Mouse (Mus musculus): Measurements from ENCODE around the gene Rims1. TPM values are rescaled to one million over a fixed set of nuclear protein-coding genes. Genes with fewer than 3 reads are reported as not detected.

The Rims1 gene
- total RNA-seq (2017), result 0.12 TPM in 2 replicates

DNA sequence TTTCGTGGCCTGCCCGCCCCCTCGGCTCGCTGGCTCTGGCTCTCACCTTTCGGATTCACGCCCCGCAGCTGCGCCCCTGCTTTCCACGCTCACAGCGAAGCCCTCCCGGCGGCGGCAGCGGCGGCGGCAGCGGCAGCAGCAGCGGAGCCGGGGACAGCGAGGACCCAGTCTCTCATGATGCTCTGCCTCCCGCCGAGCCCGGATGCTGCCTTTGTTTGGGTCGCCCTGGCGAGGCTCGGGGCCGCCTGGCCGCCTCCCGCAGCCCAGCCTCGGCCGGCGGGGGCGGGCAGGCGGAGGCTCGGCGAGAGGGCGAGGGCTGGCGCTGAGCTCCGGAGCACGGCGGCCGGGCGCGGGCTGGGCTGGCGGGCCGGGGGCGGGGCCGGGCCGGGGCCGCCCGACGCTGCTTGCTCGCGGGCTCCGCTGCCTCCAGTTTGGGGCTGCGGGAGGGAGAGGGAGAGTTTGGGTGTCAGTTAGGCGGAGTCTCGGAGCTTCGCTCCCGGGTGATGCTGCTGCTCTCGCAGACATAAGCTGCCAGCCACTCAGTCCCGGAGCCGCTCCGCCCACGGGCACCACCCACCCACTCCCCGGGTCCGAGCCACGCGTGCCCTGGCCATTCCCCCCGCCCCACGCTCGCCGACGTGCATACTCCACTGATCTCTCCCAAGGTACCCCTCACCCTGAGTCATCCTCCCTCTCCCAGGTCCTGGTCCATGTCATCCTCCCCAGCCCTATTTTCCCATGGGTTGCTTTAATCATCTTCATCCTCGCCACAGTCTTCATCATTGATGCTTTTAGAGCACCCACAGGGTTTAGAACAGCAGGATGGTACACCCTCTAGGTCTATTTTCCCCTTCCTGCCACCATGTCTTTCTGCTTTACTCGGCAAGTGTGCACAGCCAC is at the start of gene Rims1:
Gene Rims1, minus strand, starts transcription at position 269 of the 900 bp plus-strand sequence.
- ATAC-seq (ENCODE audit: extremely low read depth, insufficient number of reproducible peaks, low FRiP score, poor library complexity, severe bottlenecking), result no peak

DNA sequence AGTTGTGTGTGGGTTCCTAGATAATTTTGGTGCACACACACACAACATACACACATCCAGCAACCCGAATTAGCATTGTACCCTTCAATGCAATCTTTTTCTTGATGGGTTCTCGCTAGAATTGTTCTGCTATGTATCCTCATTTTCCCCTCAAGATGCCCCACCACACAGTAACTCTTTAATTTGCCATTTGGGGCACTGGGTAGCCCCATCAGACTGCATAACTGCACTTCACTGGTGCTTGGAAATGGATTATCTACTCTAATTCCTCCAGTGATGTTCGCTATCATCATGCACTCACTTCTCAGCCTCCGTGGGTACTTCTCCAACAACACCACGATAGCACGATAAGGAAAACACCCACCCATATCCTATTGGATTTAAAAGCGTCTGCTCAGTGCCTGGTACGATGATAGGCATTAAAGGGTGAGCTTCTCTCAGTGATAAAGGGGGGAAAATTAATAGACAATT is 867 bp upstream of the Rims1 start:
- ATAC-seq (ENCODE audit: extremely low read depth, insufficient number of reproducible peaks, low FRiP score, poor library complexity, severe bottlenecking), result no peak

DNA sequence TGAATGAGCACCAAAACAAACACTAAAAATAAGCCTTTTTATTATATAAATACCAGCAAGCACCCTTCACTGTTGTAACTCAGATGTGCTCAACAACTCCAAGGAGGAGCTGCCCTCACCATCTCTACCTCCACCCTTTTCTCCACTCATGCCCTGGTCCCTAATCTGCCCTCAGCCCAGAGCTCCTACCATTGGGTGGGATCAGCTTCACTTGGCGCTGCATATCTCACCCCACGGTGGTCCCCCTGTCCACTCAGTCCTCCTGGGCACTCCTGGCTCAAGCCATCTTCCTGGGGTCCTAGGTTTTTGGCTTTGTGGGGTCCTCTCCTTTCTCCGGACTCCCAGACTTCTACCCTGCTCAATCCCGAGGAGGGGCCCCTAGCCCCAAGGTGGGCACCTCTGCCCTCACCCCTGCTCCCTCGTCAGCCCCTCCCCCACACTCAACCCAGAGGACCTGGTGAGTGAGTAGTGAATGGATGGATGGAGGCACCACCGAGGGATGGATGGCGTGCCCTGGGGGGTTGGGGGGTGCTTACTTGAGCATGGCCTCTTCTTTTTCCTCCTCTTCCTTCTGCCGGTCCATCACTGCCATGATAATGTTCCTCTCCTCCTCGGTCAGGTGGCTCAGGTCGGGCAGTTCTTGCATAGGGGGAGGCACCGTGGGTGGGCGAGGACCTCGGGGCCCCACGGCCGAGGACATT is 619 bp downstream of the Rims1 start:
- no peak for ATAC-seq (ENCODE audit: extremely low read depth, insufficient number of reproducible peaks, low FRiP score, poor library complexity, severe bottlenecking)

- no peak for ATAC-seq (ENCODE audit: extremely low read depth, insufficient number of reproducible peaks, low FRiP score, poor library complexity, severe bottlenecking)
Observed at GRCm38 (mm10) chr1:22804148-22804885, 1.5 kb downstream of the Rims1 start.

- ATAC-seq (ENCODE audit: extremely low read depth, insufficient number of reproducible peaks, low FRiP score, poor library complexity, severe bottlenecking), result no peak
Observed at GRCm38 (mm10) chr1:22803471-22803870, 2.3 kb downstream of the Rims1 start.

- no peak for ATAC-seq (ENCODE audit: extremely low read depth, insufficient number of reproducible peaks, low FRiP score, poor library complexity, severe bottlenecking)
Observed at GRCm38 (mm10) chr1:22800276-22800675, 5.5 kb downstream of the Rims1 start.

DNA sequence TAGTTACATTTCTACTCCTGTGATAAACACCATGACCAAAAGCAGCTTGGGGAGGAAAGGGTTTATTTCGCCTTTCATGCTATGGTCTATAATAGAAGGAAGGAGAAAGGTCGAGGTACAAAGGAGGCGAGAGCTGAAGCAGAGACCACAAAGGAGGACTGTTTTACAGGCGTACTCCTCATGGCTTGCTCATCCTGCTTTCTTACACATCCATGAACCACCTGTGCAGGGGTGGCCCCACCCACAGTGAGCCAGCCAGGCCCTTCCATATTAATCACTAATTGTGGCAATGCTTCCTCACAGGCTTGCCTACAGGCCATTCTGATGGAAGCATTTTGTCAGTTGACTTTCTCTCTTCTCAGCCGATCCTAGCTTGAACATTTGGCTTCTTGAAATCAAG is 8.7 kb downstream of the Rims1 start:
- no peak for ATAC-seq (ENCODE audit: extremely low read depth, insufficient number of reproducible peaks, low FRiP score, poor library complexity, severe bottlenecking)

DNA sequence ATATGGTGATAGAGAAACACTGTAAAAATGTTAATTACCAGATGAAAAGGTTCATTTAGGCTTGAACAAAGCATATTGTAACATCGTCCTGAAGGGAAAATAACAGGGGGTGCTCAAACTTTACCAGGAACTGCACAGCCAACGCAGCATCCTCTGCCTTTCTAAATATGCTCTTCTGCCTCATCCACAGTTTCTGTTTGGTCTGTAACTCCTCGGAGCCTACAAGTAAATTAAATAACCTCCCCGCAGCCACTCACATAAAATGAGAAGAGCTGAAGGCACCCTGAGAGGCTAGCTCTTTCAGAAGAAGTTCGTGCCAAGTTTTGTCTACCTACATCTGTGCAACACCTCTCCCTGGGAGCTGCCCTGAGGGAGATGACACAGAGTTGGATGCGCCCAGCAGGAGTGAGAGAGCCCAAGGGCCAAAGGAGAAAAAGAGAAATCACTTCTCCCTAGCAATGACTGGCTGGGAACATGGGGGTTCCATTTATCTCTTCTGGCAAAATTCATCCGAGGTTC is 16.3 kb downstream of the Rims1 start:
- ATAC-seq (ENCODE audit: extremely low read depth, insufficient number of reproducible peaks, low FRiP score, poor library complexity, severe bottlenecking), result no peak

DNA sequence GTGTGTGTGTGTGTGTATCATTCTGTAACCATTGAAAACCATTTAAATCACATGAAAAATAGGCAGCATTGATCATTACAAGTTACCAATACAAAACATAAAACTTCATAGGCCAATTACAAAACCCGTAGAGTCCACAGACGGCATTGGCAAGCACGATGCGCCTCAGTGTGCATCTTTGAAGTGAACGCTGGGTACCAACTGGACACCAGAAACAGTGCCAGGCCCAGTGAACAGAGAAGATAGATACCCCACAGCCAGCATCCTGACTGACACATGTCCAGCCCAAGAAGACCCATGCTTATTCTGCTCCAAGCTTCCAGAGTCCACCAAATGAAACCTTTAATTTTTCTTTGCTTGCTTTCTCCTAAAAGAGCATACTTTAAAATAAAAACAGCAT is 18.2 kb downstream of the Rims1 start:
- ATAC-seq (ENCODE audit: extremely low read depth, insufficient number of reproducible peaks, low FRiP score, poor library complexity, severe bottlenecking), result no peak

GRCm38 (mm10) chr1:22770530-22771254 is 35.1 kb downstream of the Rims1 start:
- no peak for ATAC-seq (ENCODE audit: extremely low read depth, insufficient number of reproducible peaks, low FRiP score, poor library complexity, severe bottlenecking)

GRCm38 (mm10) chr1:22763376-22763775 is 42.4 kb downstream of the Rims1 start:
- no peak for ATAC-seq (ENCODE audit: extremely low read depth, insufficient number of reproducible peaks, low FRiP score, poor library complexity, severe bottlenecking)

- ATAC-seq (ENCODE audit: extremely low read depth, insufficient number of reproducible peaks, low FRiP score, poor library complexity, severe bottlenecking), result no peak
Observed at GRCm38 (mm10) chr1:22762780-22763179, 43.0 kb downstream of the Rims1 start.

DNA sequence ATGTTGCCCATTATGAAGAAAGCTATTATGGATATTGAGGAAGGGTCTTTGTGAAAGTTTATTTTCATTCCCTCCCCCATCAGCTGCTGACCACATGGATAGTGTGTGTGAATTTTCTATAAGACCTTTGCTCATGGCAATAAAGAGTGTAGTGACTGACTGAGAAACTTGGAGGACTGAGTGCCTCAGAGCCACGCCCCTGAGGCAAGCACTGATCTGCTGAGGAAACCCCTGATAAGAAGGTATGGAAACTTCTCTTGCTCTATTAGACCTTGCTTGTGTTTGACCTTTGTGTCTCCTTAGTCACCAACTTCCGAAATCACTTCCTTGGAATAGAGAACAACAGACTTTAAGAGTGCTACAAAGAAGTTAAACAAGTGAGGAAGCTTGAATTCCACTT is 55.3 kb downstream of the Rims1 start:
- ATAC-seq (ENCODE audit: extremely low read depth, insufficient number of reproducible peaks, low FRiP score, poor library complexity, severe bottlenecking), result no peak

GRCm38 (mm10) chr1:22744655-22745054 is 61.1 kb downstream of the Rims1 start:
- no peak for ATAC-seq (ENCODE audit: extremely low read depth, insufficient number of reproducible peaks, low FRiP score, poor library complexity, severe bottlenecking)

DNA sequence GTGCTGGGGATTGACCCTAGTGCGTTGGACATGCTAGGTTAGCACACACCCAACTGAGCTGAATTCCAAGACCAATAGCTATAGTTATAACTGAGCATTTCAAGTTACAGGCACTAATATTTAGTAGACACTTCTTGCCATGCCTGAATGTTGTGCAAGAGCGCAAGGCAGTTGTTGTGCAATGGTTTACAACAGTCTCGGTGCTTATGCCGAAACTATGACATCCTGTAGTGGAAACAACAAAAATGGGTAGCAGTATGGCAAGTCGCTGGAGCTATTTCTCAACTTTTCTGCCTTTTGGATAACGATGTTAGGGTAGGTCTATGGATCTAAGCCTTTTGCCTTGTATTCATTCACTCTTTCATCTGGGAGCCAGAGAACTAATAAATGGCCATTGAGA is 68.3 kb downstream of the Rims1 start:
- ATAC-seq (ENCODE audit: extremely low read depth, insufficient number of reproducible peaks, low FRiP score, poor library complexity, severe bottlenecking), result no peak

GRCm38 (mm10) chr1:22734429-22734828 is 71.4 kb downstream of the Rims1 start:
- no peak for ATAC-seq (ENCODE audit: extremely low read depth, insufficient number of reproducible peaks, low FRiP score, poor library complexity, severe bottlenecking)

GRCm38 (mm10) chr1:22733281-22733680 is 72.5 kb downstream of the Rims1 start:
- ATAC-seq (ENCODE audit: extremely low read depth, insufficient number of reproducible peaks, low FRiP score, poor library complexity, severe bottlenecking), result no peak

DNA sequence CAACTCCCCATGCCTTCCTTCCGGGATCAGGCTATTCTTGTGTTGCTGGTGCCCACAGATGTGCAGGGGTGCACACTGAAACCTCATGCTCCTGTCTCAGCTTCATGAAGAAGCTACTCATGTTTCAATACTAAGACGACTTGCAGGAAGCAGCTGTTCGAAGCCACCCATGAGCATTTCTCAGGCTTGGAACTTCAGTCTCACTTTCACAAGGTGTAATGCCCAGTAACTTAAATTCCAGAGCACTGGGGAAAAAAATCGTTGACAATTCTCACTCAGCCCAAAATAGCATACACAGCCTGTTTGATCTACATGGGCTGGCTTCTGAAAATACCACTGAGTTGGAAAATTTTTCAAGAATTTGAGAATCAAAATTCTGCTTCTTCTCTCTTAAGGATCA is 77.6 kb downstream of the Rims1 start:
- ATAC-seq (ENCODE audit: extremely low read depth, insufficient number of reproducible peaks, low FRiP score, poor library complexity, severe bottlenecking), result no peak

DNA sequence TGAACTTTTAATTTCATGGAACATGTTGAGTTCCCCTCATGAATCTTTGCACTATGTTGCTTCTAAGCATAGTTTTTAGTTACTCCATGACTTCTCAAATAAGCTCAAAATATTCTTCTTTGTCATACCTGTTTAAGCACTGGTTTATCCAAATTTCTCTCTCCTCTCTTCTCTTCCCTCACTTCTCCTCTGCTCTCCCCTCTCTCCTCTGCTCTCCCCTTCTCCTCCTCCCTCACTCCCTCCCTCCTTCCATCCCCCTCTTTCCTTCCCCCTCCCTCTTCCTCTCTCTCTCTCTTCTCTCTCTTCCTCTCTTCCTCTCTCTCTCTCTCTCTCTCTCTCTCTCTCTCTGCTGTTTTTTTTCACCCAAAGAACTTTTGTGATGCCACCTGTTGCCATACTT is 84.1 kb downstream of the Rims1 start:
- no peak for ATAC-seq (ENCODE audit: extremely low read depth, insufficient number of reproducible peaks, low FRiP score, poor library complexity, severe bottlenecking)

All from neutrophil, adult 5-6 weeks (primary cell).